8 mouse cellular contexts compared by ENCODE assay signal in genomic region chr12:11350895-11351294, GRCm38 (mm10).
DNase-seq lines count a peak whose midpoint lies in the region; ATAC-seq and TF ChIP-seq lines count a peak whose summit lies in the region.

No protein-coding gene starts in this region.

- H3K27ac ChIP-seq in MEL (ENCODE audit: control insufficient read depth, low read depth, low read length) = no peak overlapping the region
- no peak overlapping the region for H3K27ac ChIP-seq in forebrain, embryonic 12.5 days
- no peak overlapping the region for H3K27ac ChIP-seq in hindbrain, embryonic 11.5 days (ENCODE audit: low read depth, low read length)

- H3K9me3 ChIP-seq in MEL (replicated peaks; ENCODE audit: insufficient read depth, low read length) = no peaks in the 10 kb centered on the region
- no peaks in the 10 kb centered on the region for H3K9me3 ChIP-seq in forebrain, embryonic 12.5 days
- H3K9me3 ChIP-seq in hindbrain, embryonic 11.5 days (ENCODE audit: control insufficient read depth, low read length) = no peaks in the 10 kb centered on the region

- peak; percentile 63; the same call in 1 of the 2 replicates for ATAC-seq in forebrain, embryonic 12.5 days (ENCODE audit: low FRiP score)
- peak; percentile 40; the same call in 1 of the 2 replicates for ATAC-seq in hindbrain, embryonic 11.5 days (ENCODE audit: low FRiP score)
- peak; percentile 45; the same call in 1 of the 2 replicates for ATAC-seq in megakaryocyte, adult 5-6 weeks (ENCODE audit: poor library complexity, severe bottlenecking)
- ATAC-seq in erythroid progenitor cell, adult 5-6 weeks (replicated peaks; ENCODE audit: low FRiP score, poor library complexity, severe bottlenecking) = no peak

- no peaks in the 10 kb centered on the region for H3K4me1 ChIP-seq in MEL (ENCODE audit: control insufficient read depth in 1 of 2, insufficient read depth in 2 of 2, low read length in 2 of 2)
- H3K4me1 ChIP-seq in forebrain, embryonic 12.5 days = peaks cover 5% of the 10 kb centered on the region; the same call in 1 of the 2 replicates
- no peaks in the 10 kb centered on the region for H3K4me1 ChIP-seq in hindbrain, embryonic 11.5 days (replicated peaks; ENCODE audit: control insufficient read depth, insufficient read depth, low read length)

- peak; percentile 40 to 75 (median 65) for TF ChIP-seq CTCF in MEL (IDR thresholded peaks at IDR 0.05 in 2 of 3, conservative IDR thresholded peaks at IDR 0.05 in 1 of 3; ENCODE audit: control insufficient read depth in 1 of 3, insufficient read depth in 1 of 3, low read depth in 2 of 3, low read length in 3 of 3, poor library complexity in 1 of 3, severe bottlenecking in 1 of 3)
- TF ChIP-seq CTCF in brain, embryonic 14.5 days (IDR thresholded peaks at IDR 0.05; ENCODE audit: borderline replicate concordance, extremely low read depth, insufficient read depth, insufficient read length) = peak; percentile 78; the same call in 1 of the 2 replicates

- WGBS in forebrain, embryonic 12.5 days = 35% methylated on average over 5 of the region's 5 CpGs
- 37% methylated on average over 5 of the region's 5 CpGs for WGBS in hindbrain, embryonic 11.5 days

- no peak overlapping the region for H3K9ac ChIP-seq in MEL (ENCODE audit: control insufficient read depth, low read depth, low read length, poor library complexity, severe bottlenecking)
- no peak overlapping the region for H3K9ac ChIP-seq in forebrain, embryonic 12.5 days
- H3K9ac ChIP-seq in hindbrain, embryonic 11.5 days (ENCODE audit: low read depth, low read length) = no peak overlapping the region

- no peak for TF ChIP-seq POLR2A in MEL (IDR thresholded peaks at IDR 0.05; ENCODE audit: control insufficient read depth in 1 of 2, insufficient read depth in 1 of 2, low read depth in 1 of 2, low read length in 2 of 2, poor library complexity in 1 of 2)
- no peak for TF ChIP-seq POLR2A in brain, embryonic 14.5 days (IDR thresholded peaks at IDR 0.05; ENCODE audit: borderline replicate concordance, extremely low read depth, insufficient read depth, insufficient read length, poor library complexity, severe bottlenecking)

- H3K36me3 ChIP-seq in MEL (ENCODE audit: control insufficient read depth in 1 of 2, insufficient read depth in 2 of 2, low read length in 2 of 2) = no peaks in the 10 kb centered on the region
- no peaks in the 10 kb centered on the region for H3K36me3 ChIP-seq in forebrain, embryonic 12.5 days (replicated peaks)
- no peaks in the 10 kb centered on the region for H3K36me3 ChIP-seq in hindbrain, embryonic 11.5 days (ENCODE audit: control insufficient read depth, insufficient read depth, low read length)

- no peaks in the 10 kb centered on the region; a peak in 1 of 4 replicates for H3K27me3 ChIP-seq in MEL (ENCODE audit: control insufficient read depth in 1 of 2, insufficient read depth in 2 of 2, low read length in 2 of 2)
- H3K27me3 ChIP-seq in forebrain, embryonic 12.5 days = no peaks in the 10 kb centered on the region
- H3K27me3 ChIP-seq in hindbrain, embryonic 11.5 days (ENCODE audit: control insufficient read depth, insufficient read depth, low read length) = no peaks in the 10 kb centered on the region

- TF ChIP-seq RAD21 in MEL (IDR thresholded peaks at IDR 0.05; ENCODE audit: low read depth, low read length) = peak; percentile 55

- TF ChIP-seq EP300 in MEL (IDR thresholded peaks at IDR 0.05; ENCODE audit: low read depth in 1 of 2, low read length in 2 of 2) = no peak

- no peaks in the 10 kb centered on the region for H3K79me2 ChIP-seq in MEL (ENCODE audit: control insufficient read depth, insufficient read depth, low read length, poor library complexity)

- no peak overlapping the region for H3K4me3 ChIP-seq in MEL (ENCODE audit: control insufficient read depth in 1 of 2, insufficient read depth in 1 of 2, low read depth in 2 of 2, low read length in 2 of 2)
- no peak overlapping the region for H3K4me3 ChIP-seq in forebrain, embryonic 12.5 days (replicated peaks)
- no peak overlapping the region for H3K4me3 ChIP-seq in hindbrain, embryonic 11.5 days (ENCODE audit: low read depth, low read length)

- peak; percentile 48 for DNase-seq in MEL (ENCODE audit: low read depth, low spot score)
- peak; percentile 88 for DNase-seq in brain, embryonic 14.5 days (ENCODE audit: low read depth)
- DNase-seq in hindbrain, embryonic 11.5 days (ENCODE audit: low spot score) = peak; percentile 86
- peak; percentile 82 to 85 for DNase-seq in layer of hippocampus, postnatal 10 days (ENCODE audit: low spot score in 2 of 2)
- DNase-seq in right cerebral cortex, postnatal 36 days (ENCODE audit: low spot score in 2 of 2) = peak; percentile 75 to 86

- H3K4me2 ChIP-seq in forebrain, embryonic 12.5 days = no peak overlapping the region
- no peak overlapping the region for H3K4me2 ChIP-seq in hindbrain, embryonic 11.5 days (replicated peaks; ENCODE audit: low read depth, low read length)

TF ChIP-seq in MEL, 35 proteins besides CTCF, POLR2A, EP300 and RAD21:
- TF ChIP-seq ZC3H11A (IDR thresholded peaks at IDR 0.05; ENCODE audit: low read depth, low read length) (0 out of 2 replicates have a peak, but pooled peaks have one; percentile 14), MYC (IDR thresholded peaks at IDR 0.05; ENCODE audit: low read depth, low read length) (no peak), SMC3 (IDR thresholded peaks at IDR 0.05; ENCODE audit: low read depth, low read length) (peak; percentile 66), SIN3A (IDR thresholded peaks at IDR 0.05; ENCODE audit: low read length) (no peak), E2F4 (IDR thresholded peaks at IDR 0.05; ENCODE audit: borderline replicate concordance, low read depth, low read length) (no peak), TBP (IDR thresholded peaks at IDR 0.05; ENCODE audit: low read depth, low read length) (no peak)
